Mouse (Mus musculus): ENCODE data around the gene Stxbp1. TPM values are rescaled to one million over a fixed set of nuclear protein-coding genes. Genes with fewer than 3 reads are reported as not detected.
A peak's percentile ranks its signal among the peaks of the same experiment; 100 is the strongest.
"Not testable (repeated sequence)": the region's sequence is repeated elsewhere in the genome, so short reads cannot be mapped to it uniquely, and the experiment has no call there.

Stxbp1 gene
- total RNA-seq, 2 experiments from 2014 or later, result 21.5 to 30.6 TPM

- DNase-seq, result no peak
Observed at GRCm38 (mm10) chr2:32874070-32874469, 27.0 kb upstream of the Stxbp1 start.

DNA sequence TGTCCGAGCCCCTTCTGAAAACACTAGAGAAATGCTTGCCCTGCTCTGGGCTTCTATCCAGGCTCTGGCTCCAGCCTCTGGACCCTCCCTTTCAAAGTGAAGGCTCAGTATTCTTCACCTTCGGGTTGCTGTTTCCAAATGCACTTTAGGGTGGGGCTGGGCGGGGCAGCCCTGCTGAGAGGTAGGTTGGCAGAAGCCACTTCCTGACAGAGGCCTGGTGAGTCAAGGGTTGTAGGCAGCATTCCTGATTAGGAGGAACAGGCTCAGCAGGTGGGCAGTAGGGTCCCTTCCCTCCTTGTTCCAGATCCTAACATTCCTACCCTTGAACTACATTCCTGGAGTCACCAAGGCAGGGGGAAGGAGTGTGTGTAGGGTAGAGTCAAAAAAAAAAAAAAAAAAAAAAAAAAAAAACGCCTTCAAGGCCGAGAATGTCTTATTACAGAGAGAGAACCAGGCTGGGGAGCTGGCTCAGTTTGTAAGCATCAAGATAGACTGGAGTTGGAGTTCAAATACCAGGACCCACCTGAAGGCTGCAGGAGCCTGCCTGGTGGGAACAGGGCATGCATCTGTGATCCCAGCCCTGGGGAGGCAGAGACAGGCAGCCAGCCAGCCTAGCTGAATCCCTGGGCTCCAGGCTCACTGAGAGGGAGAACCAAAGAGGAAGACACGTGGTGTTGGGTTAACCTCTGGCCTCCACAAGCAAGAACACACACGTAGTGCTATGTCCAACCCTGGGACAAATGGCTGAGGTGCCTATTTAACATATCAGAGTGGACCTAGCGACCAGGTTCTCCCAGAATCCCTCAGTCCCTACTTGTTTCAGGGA is 23.4 kb upstream of the Stxbp1 start:
- DNase-seq, result no peak

- no peak for DNase-seq
Observed at GRCm38 (mm10) chr2:32869721-32870274, 22.8 kb upstream of the Stxbp1 start.

GRCm38 (mm10) chr2:32867354-32867753 is 20.3 kb upstream of the Stxbp1 start:
- peak; percentile 87 to 88 for DNase-seq

GRCm38 (mm10) chr2:32864755-32865154 is 17.7 kb upstream of the Stxbp1 start:
- no peak for DNase-seq

DNA sequence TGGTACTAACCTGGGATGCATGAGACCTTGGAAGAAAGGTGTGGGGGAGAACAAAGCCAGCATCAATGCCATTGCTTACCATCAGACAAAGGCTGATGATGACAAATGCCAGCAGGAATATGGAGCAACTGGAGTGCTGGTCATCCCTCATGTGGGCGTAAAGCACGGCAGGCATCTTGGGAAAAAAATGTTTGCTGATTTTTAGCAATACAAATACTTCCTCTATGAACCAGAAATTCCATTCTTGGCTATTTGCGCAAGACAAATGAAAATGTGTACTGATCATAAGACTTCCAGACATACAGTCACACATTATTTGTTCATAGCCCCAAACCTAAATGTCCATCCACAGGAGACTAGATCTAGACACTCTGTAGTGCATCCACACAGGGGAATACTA is 16.3 kb upstream of the Stxbp1 start:
- DNase-seq, result no peak

- DNase-seq, result no peak
Observed at GRCm38 (mm10) chr2:32860799-32861198, 13.8 kb upstream of the Stxbp1 start.

GRCm38 (mm10) chr2:32859622-32860012 is 12.6 kb upstream of the Stxbp1 start:
- DNase-seq, result no peak

DNA sequence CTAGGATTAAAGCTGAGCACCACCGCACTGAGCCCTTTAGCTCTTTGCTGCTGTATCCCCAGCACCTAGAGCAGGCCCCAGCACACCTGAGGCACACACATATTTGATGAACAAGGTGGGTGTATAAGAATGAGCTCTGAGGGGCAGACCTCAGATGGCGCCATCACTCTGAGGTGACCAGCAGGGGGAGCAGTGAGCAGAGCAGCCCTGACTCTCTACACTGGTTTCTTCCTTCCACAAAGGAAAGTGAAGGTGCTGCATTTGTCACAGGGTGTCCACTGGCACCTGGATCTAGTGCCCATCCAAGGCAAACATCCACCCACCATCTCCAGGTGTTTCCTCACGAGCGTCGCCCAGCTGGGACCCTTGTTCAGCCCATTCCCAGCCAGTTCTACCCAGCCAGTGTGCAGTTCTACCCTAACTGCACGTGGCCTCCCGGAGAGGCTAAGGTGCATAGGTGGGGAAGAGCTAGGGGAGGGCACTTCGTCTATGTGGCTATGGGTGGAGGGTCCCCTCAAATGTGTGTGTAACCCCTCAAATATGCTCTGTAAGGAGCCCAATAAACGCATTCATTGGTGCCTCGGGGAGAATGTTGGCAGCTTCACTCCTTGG is 12.1 kb upstream of the Stxbp1 start:
- peak; percentile 54 to 80 for DNase-seq

GRCm38 (mm10) chr2:32857584-32857983 is 10.5 kb upstream of the Stxbp1 start:
- DNase-seq, result peak; percentile 82 to 90

DNA sequence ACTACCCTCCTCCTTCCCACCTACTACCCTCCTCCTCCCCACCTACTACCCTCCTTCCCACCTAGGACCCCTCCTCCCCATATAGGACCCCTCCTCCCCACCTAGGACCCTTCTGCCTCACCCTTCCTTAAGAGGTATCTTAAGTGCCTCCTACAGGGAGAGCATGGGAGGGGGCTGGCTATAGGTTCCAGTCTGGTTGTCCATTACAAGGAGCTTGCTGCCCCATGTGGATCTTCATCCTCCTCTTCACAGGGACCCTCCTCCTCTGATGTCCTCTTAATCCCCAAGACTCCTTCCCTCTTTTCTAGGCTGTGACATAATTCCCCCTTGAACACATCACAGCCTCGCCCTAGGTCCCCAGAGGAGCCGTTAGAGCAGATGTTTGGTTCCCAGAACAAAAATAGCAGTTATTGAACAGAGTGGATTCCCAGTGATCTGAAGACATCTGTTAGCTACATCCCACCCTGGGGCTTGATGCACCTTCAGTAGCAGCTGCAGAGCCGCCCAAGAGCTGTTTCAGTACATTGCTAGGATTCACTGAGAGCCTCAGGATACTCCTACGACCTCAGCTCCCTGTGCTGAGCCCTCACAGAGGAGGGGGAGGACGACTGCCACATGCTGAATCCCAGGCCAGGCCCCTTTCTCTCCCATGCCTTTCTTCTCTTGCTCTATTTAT is 8.9 kb upstream of the Stxbp1 start:
- DNase-seq, result no peak

DNA sequence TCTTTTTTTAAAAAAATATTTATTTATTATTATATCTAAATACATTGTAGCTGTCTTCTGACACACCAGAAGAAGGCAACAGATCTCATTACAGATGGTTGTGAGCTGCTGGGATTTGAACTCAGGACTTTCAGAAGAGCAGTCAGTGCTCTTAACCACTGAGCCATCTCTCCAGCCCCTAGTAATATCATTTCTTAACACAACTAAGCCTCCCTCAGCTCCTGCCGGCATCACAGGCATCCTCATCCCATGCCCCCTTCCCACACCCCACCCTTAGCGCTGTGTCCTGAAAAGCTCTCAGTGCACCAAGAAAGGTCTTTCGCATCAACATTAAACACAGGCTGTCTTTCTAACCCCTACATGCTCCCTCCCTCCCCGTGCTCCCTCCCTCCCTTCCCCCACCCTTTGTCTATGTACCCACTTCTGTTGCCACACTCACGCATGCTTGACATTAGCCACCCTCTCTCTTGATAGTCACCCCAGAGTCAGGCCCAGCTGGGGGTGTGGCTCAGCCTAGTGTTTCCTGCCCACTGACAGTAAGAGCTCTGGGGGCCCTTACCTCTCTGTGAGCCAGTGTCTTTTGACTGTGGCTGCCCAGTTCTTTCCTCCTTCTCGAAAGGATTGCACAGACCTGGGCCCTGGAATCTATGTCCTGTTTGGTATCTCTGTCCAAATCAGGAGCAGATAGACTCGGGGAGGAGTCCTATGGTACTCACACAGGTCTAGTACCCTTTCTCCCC is 8.2 kb upstream of the Stxbp1 start:
- no peak for DNase-seq

DNA sequence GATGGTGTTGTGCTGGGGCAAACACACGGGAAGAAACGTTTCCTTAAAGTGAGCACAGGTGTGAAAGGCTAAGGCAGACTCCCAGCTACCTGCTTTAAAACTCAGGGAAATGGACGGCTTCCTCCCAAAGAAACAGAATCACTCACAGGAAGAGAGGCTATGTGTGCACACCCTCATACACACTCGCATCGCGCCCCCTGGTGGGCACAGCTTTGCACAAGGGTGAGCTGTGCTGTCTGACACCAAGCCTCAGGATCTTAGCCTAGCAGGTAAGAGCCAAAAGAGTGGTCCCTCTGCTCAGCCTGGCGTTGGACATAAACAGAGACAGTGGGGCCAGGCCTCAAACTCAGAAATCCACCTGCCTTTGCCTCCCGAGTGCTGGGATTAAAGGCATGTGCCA is 7.2 kb upstream of the Stxbp1 start:
- DNase-seq, result peak; percentile 94 to 97

DNA sequence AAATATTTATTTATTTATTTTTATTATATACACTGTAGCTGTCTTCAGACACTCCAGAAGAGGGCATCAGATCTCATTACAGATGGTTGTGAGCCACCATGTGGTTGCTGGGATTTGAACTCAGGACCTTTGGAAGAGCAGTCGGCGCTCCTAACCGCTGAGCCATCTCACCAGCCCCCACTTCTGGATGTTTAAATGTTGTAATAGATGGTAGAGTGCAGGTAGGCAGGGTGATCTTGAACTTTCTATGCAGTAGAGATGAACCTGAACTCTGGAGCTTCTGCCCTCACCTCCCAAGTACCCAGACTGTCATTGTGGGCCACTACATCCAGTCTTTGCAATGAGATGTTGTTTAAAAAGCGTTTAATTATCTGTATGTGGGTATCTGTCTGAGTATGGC is 6.7 kb upstream of the Stxbp1 start:
- DNase-seq, result not testable (repeated sequence)

- DNase-seq, result peak in 1 of 2 experiments; percentile 37
Observed at GRCm38 (mm10) chr2:32852156-32852555, 5.1 kb upstream of the Stxbp1 start.

- DNase-seq, result no peak
Observed at GRCm38 (mm10) chr2:32847468-32847821, 400 bp upstream of the Stxbp1 start.

GRCm38 (mm10) chr2:32846101-32846804 is 792 bp downstream of the Stxbp1 start:
- DNase-seq, result peak; percentile 69 to 78

DNA sequence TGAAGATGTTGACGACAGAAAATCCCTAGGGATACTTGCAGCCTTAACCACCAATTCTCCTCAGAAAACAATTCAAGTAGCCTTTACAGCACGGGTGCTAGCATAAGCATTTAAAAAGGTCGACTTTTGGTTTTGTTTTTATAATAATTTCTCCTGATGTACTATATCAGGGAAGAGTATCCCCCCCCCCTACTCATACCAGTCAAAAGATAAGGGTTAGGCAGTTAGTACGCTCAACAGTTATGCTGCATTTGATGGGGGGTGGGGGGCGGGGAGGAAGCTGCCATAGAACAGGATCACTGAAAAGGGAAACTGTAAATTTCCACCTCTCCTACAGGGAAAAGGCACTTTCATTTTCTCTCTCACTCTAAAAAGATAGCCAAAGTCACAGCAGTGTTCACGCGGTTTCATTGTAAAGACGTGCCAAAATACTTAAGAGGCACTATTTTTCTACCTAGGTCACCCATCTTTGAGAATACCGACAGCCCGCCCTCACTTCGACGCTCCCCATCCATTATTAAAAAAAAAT is 1.4 kb downstream of the Stxbp1 start:
- no peak for DNase-seq

- DNase-seq, result peak in 1 of 2 experiments; percentile 39
Observed at GRCm38 (mm10) chr2:32842558-32842957, 4.5 kb downstream of the Stxbp1 start.

DNA sequence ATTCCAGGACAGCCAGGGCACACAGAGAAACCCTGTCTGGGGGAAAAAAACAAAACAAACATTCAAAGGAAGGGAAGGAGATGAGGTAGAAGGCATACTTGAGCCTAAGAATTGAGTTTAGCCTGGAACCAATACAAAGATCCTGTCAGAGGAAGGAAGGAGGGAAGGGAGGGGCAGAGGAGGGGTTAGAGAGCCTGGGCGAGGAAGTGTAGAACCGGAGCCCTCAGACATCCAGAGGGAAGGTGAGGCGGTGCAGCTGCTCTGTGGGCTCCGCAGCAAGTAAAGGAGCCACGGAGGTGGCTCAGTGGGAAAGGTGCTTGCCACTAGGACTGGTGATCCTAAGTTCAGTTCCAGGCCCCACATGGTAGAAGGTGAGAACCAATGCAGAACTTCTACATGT is 5.9 kb downstream of the Stxbp1 start:
- no peak for DNase-seq

- DNase-seq, result no peak
Observed at GRCm38 (mm10) chr2:32839261-32839660, 7.8 kb downstream of the Stxbp1 start.

Measured in adrenal gland, postnatal 36 days (tissue).